Mouse (Mus musculus) layer of hippocampus, adult 2 months (tissue): ENCODE data around the gene C1ql4. TPM values are rescaled to one million over a fixed set of nuclear protein-coding genes. Genes with fewer than 3 reads are reported as not detected.

Source experiments
- DNase-seq, 2 experiments: peaks; one replicate each; pipeline ENCODE4 v3.0.0; 2022; ENCODE audit warnings: low spot score in 2 of 2
- H3K27ac ChIP-seq: fragments of 200-600 bp; 2 replicates; pipeline ENCODE4 v1.8.1; 2022
- H3K4me3 ChIP-seq: fragments of 200-600 bp; 2 replicates; pipeline ENCODE4 v1.8.1; 2022; ENCODE audit warnings: mild to moderate bottlenecking
- CTCF ChIP-seq: fragments of 200-600 bp; conservative IDR thresholded peaks from 2 replicates; pipeline ENCODE4 v1.8.1; 2022; ENCODE audit warnings: antibody characterized with exemption, mild to moderate bottlenecking, moderate library complexity
- total RNA-seq, 2 experiments: library from RNA; stranded (reverse); gene quantifications; 2 replicates each; pipeline ENCODE4 v1.2.3; 2021

Gene C1ql4
- total RNA-seq, 2 experiments from 2014 or later, result not detected

DNA sequence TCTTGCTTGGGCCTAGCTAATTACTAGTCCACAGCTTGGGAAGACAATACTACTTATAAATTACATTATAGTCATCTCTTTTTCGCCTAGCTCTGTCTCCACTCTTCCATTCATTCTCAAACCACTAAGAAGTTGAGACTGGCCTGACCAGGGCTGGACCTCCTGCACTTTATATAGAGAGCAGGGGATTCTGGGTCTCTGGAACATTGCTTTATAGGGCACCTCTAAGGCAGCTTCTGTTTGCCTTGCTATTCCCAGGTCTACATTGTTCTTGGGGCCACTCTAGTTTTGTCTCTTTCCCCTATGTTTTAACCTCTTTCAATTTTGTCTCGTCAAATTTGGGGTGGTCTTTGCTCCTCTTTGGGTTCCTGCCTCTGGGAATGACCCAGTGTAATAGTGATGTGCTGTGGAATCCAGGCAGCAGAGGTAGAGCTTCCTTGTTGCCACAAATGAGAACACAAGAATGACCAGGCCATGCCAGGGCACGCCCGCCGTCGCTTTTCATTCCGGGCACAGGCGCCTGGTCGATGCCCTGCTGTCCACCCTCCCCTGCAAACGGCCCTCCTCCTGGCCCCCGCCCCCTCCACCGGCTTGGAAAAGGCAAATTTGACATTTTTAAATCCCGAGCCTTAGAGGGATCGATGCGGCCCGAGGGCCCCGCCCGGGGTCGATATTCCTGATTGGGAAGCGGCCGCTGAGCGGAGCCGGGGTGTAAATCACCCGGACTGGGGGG is 8.6 kb upstream of the C1ql4 start:
- TF ChIP-seq CTCF, result no peak
- H3K27ac ChIP-seq, result no peak overlapping the region
- peak overlapping the region; percentile 42; the same call in 1 of the 2 replicates for H3K4me3 ChIP-seq
- no peak for DNase-seq

- H3K4me3 ChIP-seq, result no peak overlapping the region
- DNase-seq, result no peak
- TF ChIP-seq CTCF, result no peak
- no peak overlapping the region for H3K27ac ChIP-seq
These were observed 7.7 kb upstream of the C1ql4 start for GRCm38 (mm10) chr15:99095356-99095755.

- no peak overlapping the region for H3K4me3 ChIP-seq
- TF ChIP-seq CTCF, result peak; percentile 17; the same call in 1 of the 2 replicates
- DNase-seq, result no peak
These were observed 7.1 kb upstream of the C1ql4 start for GRCm38 (mm10) chr15:99094631-99095270.

GRCm38 (mm10) chr15:99093291-99094258 is 6.0 kb upstream of the C1ql4 start:
- Histone ChIP-seq H3K27ac (no peak overlapping the region), H3K4me3 (peak overlapping the region; percentile 56)
- peak; percentile 66 for TF ChIP-seq CTCF
- DNase-seq, result no peak

More at GRCm38 (mm10) chr15:99094631-99095270, 7.1 kb upstream of the C1ql4 start:
- H3K27ac ChIP-seq, result no peak overlapping the region

DNA sequence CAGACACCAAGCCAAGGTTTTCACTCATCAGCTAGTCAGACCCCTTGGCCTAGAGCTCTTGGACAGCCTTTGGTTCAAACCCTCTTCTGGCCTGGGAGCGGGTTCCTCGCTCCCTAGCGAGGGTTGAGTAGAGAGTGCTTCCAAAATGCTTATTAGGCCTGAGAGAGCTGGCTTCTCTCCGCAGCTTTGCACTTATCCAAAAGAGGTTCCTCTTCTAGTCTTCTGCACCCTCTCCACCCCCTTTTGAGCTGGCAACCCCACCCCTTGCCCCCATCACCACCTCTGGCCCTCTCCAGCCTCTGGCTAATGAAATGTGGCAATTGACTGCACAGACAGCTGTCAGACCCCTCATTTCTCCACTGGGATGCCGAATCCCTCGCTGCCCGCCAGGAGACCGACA is 5.3 kb upstream of the C1ql4 start, which contains the start of gene Dnajc22:
TSS of gene Dnajc22 (plus strand) at position 301 of the 400 bp plus-strand sequence.
- TF ChIP-seq CTCF, result no peak
- H3K27ac ChIP-seq, result no peak within 1 kb of the TSS
- DNase-seq, result no peak
- H3K4me3 ChIP-seq, result peak within 1 kb of the TSS; percentile 56

- Histone ChIP-seq H3K27ac (no peak overlapping the region), H3K4me3 (no peak overlapping the region)
- no peak for TF ChIP-seq CTCF
- no peak for DNase-seq
These were observed 1.5 kb upstream of the C1ql4 start for GRCm38 (mm10) chr15:99089069-99089468.

DNA sequence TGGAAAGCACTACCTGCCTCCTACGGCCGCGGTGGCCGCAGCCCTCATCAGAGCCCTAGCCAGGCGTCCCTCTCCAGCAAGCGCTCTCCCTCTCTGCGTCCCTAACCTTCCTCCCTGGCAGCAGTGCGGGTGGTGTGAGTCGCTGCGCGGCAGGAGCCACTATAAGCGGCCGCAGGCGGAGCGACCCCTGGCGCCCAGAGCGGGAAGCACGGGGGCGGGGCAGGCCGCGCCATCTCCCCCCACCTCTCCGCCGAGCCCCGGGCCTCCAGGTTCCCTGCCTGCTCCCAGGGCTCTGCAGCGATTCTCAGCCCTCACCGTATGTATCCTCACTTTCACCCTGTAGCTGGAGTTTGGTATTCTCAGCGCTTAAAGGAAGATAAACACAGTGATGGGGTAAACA is 675 bp upstream of the C1ql4 start:
- peak; percentile 94 for TF ChIP-seq CTCF
- 0 out of 2 replicates have a peak overlapping the region, but pooled peaks have one; percentile 3 for H3K4me3 ChIP-seq
- peak in 1 of 2 experiments; percentile 65 for DNase-seq
- H3K27ac ChIP-seq, result no peak overlapping the region

DNA sequence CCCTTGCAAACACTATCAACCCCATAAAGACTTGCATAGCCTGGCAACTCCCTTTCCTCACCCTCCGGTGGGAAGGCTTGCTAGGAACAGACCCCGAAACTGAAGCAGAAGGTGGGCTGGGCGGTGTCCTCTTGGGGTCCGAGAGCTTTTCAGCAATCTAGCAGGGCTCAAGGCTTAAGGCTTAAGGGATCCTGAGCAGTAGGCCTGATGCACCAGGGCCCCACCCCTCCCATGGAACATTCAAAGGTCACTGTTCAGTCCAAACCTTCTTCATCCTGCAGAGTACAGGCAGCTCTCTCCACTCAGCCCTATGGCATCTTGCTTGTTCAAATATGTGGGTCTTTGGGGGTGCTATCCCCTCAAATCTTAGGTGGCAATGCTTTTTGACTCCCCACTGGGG is 1.6 kb downstream of the C1ql4 start:
- no peak for TF ChIP-seq CTCF
- no peak overlapping the region for H3K4me3 ChIP-seq
- no peak overlapping the region for H3K27ac ChIP-seq
- no peak for DNase-seq

- Histone ChIP-seq H3K27ac (no peak overlapping the region), H3K4me3 (no peak overlapping the region)
- no peak for DNase-seq
- TF ChIP-seq CTCF, result no peak
These were observed 3.0 kb downstream of the C1ql4 start for GRCm38 (mm10) chr15:99084618-99085017.

GRCm38 (mm10) chr15:99083867-99084557 is 3.6 kb downstream of the C1ql4 start:
- TF ChIP-seq CTCF, result no peak
- Histone ChIP-seq H3K4me3 (no peak overlapping the region), H3K27ac (no peak overlapping the region)
- DNase-seq, result no peak

- TF ChIP-seq CTCF, result peak; percentile 87
- Histone ChIP-seq H3K27ac (no peak overlapping the region), H3K4me3 (no peak overlapping the region)
- DNase-seq, result peak in 1 of 2 experiments; percentile 65
These were observed 4.4 kb downstream of the C1ql4 start for GRCm38 (mm10) chr15:99083258-99083657.

DNA sequence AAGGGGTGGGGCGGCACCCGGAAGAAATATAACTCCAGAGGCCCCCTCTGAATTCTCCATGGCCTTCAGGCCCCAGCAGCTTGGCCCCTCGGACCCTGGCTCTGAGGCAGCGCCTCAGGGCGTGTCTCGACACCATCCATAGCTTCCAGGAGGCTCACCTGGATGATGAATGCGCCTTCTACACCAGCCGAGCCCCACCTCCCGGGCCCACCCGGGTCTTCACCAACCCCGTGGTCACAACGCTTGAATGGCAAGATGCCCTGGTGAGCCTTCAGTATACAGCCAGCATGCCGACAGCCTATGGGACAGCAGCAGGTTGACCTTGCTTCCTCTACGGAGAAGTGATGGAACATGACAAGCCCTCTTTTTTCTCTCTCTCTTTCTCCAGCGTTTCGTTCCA is 4.8 kb downstream of the C1ql4 start:
- TF ChIP-seq CTCF, result no peak
- H3K4me3 ChIP-seq, result no peak overlapping the region
- H3K27ac ChIP-seq, result no peak overlapping the region
- DNase-seq, result no peak
